Mouse (Mus musculus) neural tube, embryonic 14.5 days (tissue): Measurements from ENCODE around the gene Nt5e. TPM values are rescaled to one million over a fixed set of nuclear protein-coding genes. Genes with fewer than 3 reads are reported as not detected.

Experiments used
- ATAC-seq: fragments of 200-750 bp; cut with Nextera tagmentation; 2 replicates; pipeline ENCODE4 v1.8.0; 2017; ENCODE audit warnings: low read depth, mild to moderate bottlenecking, moderate TSS enrichment, moderate library complexity
- H3K27ac ChIP-seq: fragments of 300-500 bp; sonication (generic); 2 replicates; pipeline ENCODE4 v1.5.1; 2014; ENCODE audit warnings: low read depth, mild to moderate bottlenecking, control low read depth, low read length, moderate library complexity, mixed read lengths
- H3K27me3 ChIP-seq: fragments of 300-500 bp; sonication (generic); 2 replicates; pipeline ENCODE4 v1.6.1; 2014; ENCODE audit warnings: low read length; ENCODE audit not compliant: control insufficient read depth, insufficient read depth
- H3K36me3 ChIP-seq: fragments of 300-500 bp; sonication (generic); 2 replicates; pipeline ENCODE4 v1.6.1; 2014; ENCODE audit warnings: low read length, mixed read lengths; ENCODE audit not compliant: control insufficient read depth, insufficient read depth
- H3K4me1 ChIP-seq: fragments of 300-500 bp; sonication (generic); 2 replicates; pipeline ENCODE4 v1.6.1; 2014; ENCODE audit warnings: low read length; ENCODE audit not compliant: control insufficient read depth, insufficient read depth
- H3K4me2 ChIP-seq: fragments of 300-500 bp; sonication (generic); 2 replicates; pipeline ENCODE4 v1.6.1; 2014; ENCODE audit warnings: mild to moderate bottlenecking, low read depth, low read length, control low read depth
- H3K4me3 ChIP-seq: fragments of 300-500 bp; sonication (generic); 2 replicates; pipeline ENCODE4 v1.5.1; 2014; ENCODE audit warnings: low read depth, low read length, control low read depth, mixed read lengths
- H3K9ac ChIP-seq: fragments of 300-500 bp; sonication (generic); replicated peaks from 2 replicates; pipeline ENCODE4 v1.6.1; 2014; ENCODE audit warnings: low read depth, mild to moderate bottlenecking, control low read depth, low read length, mixed read lengths
- H3K9me3 ChIP-seq: fragments of 300-500 bp; sonication (generic); 2 replicates; pipeline ENCODE4 v1.6.1; 2016; ENCODE audit warnings: low read length; ENCODE audit not compliant: control insufficient read depth
- WGBS: fragments of 180-500 bp; shearing (Covaris S2); extraction: QIAGEN DNeasy Blood & Tissue Kit; methylation state at CpG from one replicate; pipeline ENCODE4 v1.1.7; 2014; 5-methylcytosine and 5-hydroxymethylcytosine counted together
- polyA plus RNA-seq: library from polyadenylated mRNA; unstranded; fragments of >200 nt; fragmentation: Nextera tagmentation; extraction: Ambion mirVana; gene quantifications from 2 replicates; pipeline ENCODE4 v1.2.1, GENCODE M21; 2014

The Nt5e gene
- polyA plus RNA-seq, 1 experiment from 2014 or later: 0.76 TPM

DNA sequence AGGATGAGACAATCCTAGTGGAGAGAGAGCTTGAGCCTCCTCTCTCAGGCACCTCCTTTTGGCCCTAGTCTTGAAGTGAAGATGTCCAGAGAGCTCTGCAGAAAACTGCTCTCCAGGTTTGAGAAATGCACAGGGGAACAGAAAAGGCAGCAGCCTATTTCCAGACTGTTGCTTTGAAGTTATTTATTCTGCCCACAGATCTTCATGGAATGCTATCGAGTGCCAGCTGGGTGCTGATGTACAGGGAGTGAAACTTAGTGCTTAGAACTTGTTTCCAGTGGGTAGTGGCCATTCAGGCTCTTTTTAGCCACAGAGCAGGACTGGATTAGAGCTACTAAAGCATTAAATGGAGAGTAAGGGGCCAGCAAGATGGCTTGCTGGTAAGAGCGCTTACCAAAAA is 8.8 kb downstream of the Nt5e start:
- Histone ChIP-seq H3K36me3 (no peaks in the 10 kb centered on the region), H3K4me2 (no peak overlapping the region), H3K27ac (no peak overlapping the region), H3K27me3 (no peaks in the 10 kb centered on the region), H3K9ac (no peak overlapping the region), H3K4me1 (no peaks in the 10 kb centered on the region), H3K9me3 (no peaks in the 10 kb centered on the region), H3K4me3 (no peak overlapping the region)
- 59% methylated on average over 2 of the region's 2 CpGs for WGBS
- ATAC-seq: no peak

DNA sequence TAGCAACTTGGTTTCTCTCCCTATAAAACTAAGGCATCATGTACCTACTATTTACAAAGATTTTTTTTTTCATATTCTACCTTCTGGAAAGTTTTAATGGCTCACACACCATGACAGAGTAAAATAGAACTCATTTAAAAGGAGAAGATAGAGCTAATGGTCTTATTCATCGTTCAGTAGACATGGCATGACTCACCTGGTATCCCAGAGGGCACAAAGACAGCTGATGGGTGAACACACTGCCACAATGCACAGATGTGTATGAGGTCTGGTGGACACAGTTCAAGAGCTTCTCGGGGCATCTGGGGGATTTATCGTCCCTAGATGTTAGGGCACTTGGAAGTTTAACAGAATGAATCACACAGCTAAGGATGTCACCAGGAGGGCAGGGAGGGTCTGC is 13.8 kb downstream of the Nt5e start:
- H3K27ac ChIP-seq: no peak overlapping the region
- H3K4me1 ChIP-seq: no peaks in the 10 kb centered on the region
- H3K9me3 ChIP-seq: no peaks in the 10 kb centered on the region
- H3K27me3 ChIP-seq: no peaks in the 10 kb centered on the region
- H3K4me3 ChIP-seq: no peak overlapping the region
- H3K9ac ChIP-seq: no peak overlapping the region
- H3K36me3 ChIP-seq: no peaks in the 10 kb centered on the region
- H3K4me2 ChIP-seq: no peak overlapping the region
- WGBS: 89% methylated on average over 3 of the region's 3 CpGs
- no peak for ATAC-seq

DNA sequence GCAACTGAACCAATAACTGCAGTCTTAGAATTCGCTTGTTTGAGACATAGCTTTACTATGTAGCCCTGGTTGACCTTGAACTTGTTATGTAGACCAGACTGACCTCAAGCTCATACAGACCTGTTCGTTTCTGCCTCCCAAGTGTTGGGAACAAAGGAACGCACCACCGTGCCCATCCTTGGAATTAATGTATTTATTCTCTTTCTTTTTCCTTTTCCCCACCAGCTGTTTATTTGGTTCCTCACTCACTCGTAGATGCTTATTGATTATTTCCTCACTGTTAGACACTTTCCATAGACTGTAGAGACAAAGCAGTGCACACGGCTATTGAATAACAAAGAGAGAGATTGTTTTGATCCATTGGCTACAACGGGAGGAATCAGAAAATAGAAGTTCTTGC is 15.2 kb downstream of the Nt5e start:
- Histone ChIP-seq H3K4me1 (no peaks in the 10 kb centered on the region), H3K9ac (no peak overlapping the region), H3K9me3 (no peaks in the 10 kb centered on the region), H3K4me3 (no peak overlapping the region), H3K4me2 (no peak overlapping the region), H3K36me3 (no peaks in the 10 kb centered on the region), H3K27me3 (no peaks in the 10 kb centered on the region), H3K27ac (no peak overlapping the region)
- WGBS: 54% methylated on average over 7 of the region's 7 CpGs
- ATAC-seq: no peak

GRCm38 (mm10) chr9:88342701-88343100 is 15.7 kb downstream of the Nt5e start:
- no peak overlapping the region for H3K27ac ChIP-seq
- no peaks in the 10 kb centered on the region for H3K4me1 ChIP-seq
- ATAC-seq: no peak
- H3K4me3 ChIP-seq: no peak overlapping the region
- H3K36me3 ChIP-seq: no peaks in the 10 kb centered on the region
- H3K9ac ChIP-seq: no peak overlapping the region
- no peak overlapping the region for H3K4me2 ChIP-seq
- H3K27me3 ChIP-seq: no peaks in the 10 kb centered on the region
- no peaks in the 10 kb centered on the region for H3K9me3 ChIP-seq
- WGBS: 78% methylated on average over 3 of the region's 3 CpGs

DNA sequence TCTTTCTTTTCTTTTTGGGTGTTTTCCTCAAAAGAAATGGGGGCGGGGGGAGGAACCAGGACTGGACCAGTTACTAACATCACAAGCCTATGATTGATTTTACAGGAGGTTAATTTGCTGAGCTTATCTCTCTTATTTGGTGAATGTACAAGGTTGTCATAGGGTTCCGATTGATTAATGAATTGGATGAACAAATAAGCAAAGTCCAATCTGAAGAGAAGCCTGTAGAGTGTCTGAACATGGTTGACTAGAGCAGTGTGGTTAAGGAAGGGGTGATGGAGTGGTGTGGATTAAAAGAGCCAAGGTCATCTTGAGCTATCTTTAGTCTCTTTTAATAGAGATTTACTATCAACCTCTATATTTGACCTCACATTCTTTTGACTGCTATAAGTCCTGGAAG is 17.4 kb downstream of the Nt5e start:
- 98% methylated on average over 2 of the region's 2 CpGs for WGBS
- ATAC-seq: no peak
- Histone ChIP-seq H3K9me3 (no peaks in the 10 kb centered on the region), H3K27ac (no peak overlapping the region), H3K9ac (no peak overlapping the region), H3K27me3 (no peaks in the 10 kb centered on the region), H3K4me3 (no peak overlapping the region), H3K36me3 (no peaks in the 10 kb centered on the region), H3K4me1 (no peaks in the 10 kb centered on the region), H3K4me2 (no peak overlapping the region)

DNA sequence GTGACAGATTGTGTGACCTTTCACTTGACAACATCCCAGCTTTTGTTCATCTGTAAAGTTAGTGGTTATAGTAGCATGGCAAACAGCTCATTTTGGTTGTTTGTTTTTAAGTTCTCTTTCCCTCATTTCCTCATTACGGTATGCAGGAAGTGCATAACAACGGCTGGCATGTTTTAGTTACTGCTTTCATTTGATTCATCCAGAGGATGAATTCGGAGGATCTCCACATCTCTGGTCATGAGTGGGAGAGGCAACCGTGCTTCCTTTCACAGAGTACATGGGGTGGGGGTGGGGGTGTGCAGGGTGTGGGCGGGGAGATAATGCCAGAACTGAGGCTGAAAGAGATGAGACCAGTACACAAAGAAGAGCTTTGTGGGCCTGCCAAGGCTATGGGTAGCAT is 19.9 kb downstream of the Nt5e start:
- H3K4me3 ChIP-seq: no peak overlapping the region
- H3K4me2 ChIP-seq: no peak overlapping the region
- H3K9me3 ChIP-seq: no peaks in the 10 kb centered on the region
- H3K27me3 ChIP-seq: no peaks in the 10 kb centered on the region
- no peak overlapping the region for H3K27ac ChIP-seq
- no peaks in the 10 kb centered on the region for H3K4me1 ChIP-seq
- WGBS: 75% methylated on average over 5 of the region's 5 CpGs
- no peak for ATAC-seq
- no peaks in the 10 kb centered on the region for H3K36me3 ChIP-seq
- H3K9ac ChIP-seq: no peak overlapping the region

DNA sequence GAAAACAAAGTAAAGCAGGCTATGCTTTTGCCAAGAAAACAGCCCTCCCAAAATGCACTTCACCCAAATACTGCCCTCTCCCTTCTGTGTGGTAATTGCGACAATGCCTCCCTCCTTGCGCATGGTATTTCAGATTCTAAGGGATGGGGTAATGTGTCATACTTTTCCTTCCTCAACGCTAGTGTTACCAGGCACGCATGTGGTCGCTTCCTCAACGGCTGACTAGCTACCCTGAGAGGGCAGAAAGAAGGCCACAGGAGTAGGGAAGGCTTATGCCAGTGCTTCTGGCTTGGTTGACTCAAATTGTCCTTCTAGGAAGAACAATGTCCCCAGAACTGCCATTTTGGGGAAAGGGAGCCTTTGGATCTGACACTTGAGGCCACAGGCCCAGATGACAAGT is 21.6 kb downstream of the Nt5e start:
- 91% methylated on average over 6 of the region's 6 CpGs for WGBS
- Histone ChIP-seq H3K9ac (no peak overlapping the region), H3K36me3 (no peaks in the 10 kb centered on the region)

GRCm38 (mm10) chr9:88350317-88350716 is 23.3 kb downstream of the Nt5e start:
- 67% methylated on average over 1 of the region's 1 CpGs for WGBS
- ATAC-seq: no peak
- Histone ChIP-seq H3K4me1 (0 out of 2 replicates have a peak, but pooled peaks cover 4% of the 10 kb centered on the region), H3K9me3 (no peaks in the 10 kb centered on the region), H3K27ac (no peak overlapping the region), H3K27me3 (no peaks in the 10 kb centered on the region), H3K9ac (no peak overlapping the region), H3K4me2 (no peak overlapping the region), H3K4me3 (no peak overlapping the region), H3K36me3 (no peaks in the 10 kb centered on the region)

More for the DNA sequence above, 21.6 kb downstream of the Nt5e start:
- no peak overlapping the region for H3K27ac ChIP-seq
- H3K4me2 ChIP-seq: no peak overlapping the region
- no peaks in the 10 kb centered on the region for H3K9me3 ChIP-seq
- no peaks in the 10 kb centered on the region for H3K27me3 ChIP-seq
- no peak for ATAC-seq
- no peak overlapping the region for H3K4me3 ChIP-seq
- H3K4me1 ChIP-seq: 0 out of 2 replicates have a peak, but pooled peaks cover 4% of the 10 kb centered on the region

DNA sequence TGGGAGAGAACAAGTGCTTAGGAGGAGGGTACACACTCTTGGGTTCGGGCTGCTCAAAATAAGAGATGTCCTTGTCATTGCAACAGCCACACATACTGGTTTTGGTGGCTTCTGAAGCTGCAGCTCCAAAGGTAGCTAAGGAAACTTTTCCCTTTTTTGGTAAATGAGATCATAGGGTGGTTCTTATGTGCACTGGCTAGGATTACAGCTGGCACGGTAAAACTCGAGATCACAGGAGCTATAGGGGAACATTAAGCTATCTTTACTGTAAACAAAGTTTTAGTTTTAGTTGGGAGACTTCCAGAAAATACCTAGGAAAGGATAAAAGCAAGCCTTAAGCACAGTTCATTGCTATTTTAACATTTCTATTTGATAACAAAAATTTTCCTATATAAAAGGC is 24.2 kb downstream of the Nt5e start:
- 0 out of 2 replicates have a peak, but pooled peaks cover 4% of the 10 kb centered on the region for H3K4me1 ChIP-seq
- H3K27ac ChIP-seq: no peak overlapping the region
- H3K9me3 ChIP-seq: no peaks in the 10 kb centered on the region
- H3K4me2 ChIP-seq: no peak overlapping the region
- H3K27me3 ChIP-seq: no peaks in the 10 kb centered on the region
- H3K4me3 ChIP-seq: no peak overlapping the region
- ATAC-seq: no peak
- H3K9ac ChIP-seq: no peak overlapping the region
- whole genome bisulfite sequencing: 84% methylated on average over 3 of the region's 3 CpGs
- no peaks in the 10 kb centered on the region for H3K36me3 ChIP-seq

- Histone ChIP-seq H3K9me3 (no peaks in the 10 kb centered on the region), H3K27ac (no peak overlapping the region), H3K4me2 (no peak overlapping the region), H3K36me3 (no peaks in the 10 kb centered on the region), H3K4me1 (0 out of 2 replicates have a peak, but pooled peaks cover 4% of the 10 kb centered on the region), H3K9ac (no peak overlapping the region), H3K27me3 (no peaks in the 10 kb centered on the region), H3K4me3 (no peak overlapping the region)
- ATAC-seq: peak; percentile 62; the same call in 1 of the 2 replicates
- WGBS: 44% methylated on average over 6 of the region's 6 CpGs
These were observed 25.7 kb downstream of the Nt5e start for GRCm38 (mm10) chr9:88352741-88353140.
